Mouse (Mus musculus): ENCODE data around the gene Cyp26a1.

DNA sequence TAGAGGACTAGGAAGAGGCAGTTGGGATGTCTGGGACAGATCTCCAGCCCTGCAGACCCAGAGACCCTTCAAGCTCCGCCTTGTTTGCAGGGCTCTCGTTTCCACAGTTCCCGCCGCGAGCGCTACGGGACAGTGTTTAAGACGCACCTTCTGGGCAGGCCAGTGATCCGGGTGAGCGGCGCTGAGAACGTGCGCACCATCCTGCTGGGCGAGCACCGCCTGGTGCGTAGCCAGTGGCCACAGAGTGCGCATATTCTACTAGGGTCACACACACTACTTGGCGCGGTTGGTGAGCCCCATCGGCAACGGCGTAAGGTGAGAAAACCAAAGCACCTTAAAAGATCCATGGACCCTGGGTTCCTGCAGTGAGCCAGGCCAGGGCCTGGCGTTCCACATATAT is 11.3 kb upstream of the Cyp26a1 start:
- TF ChIP-seq CTCF (IDR thresholded peaks at IDR 0.05; ENCODE audit: borderline replicate concordance, control insufficient read depth, extremely low read depth, insufficient read depth, low read length, poor library complexity) (no peak), POLR2A (IDR thresholded peaks at IDR 0.05; ENCODE audit: control insufficient read depth, extremely low read depth, insufficient read depth, low read length, poor library complexity) (no peak)
